Mouse (Mus musculus): ENCODE data around the gene Wwp2. TPM values are rescaled to one million over a fixed set of nuclear protein-coding genes. Genes with fewer than 3 reads are reported as not detected.

The Wwp2 gene
- 41.2 and 60.3 TPM in 2 replicates for polyA plus RNA-seq (2015; fragmentation: Nextera tagmentation; extraction: Ambion mirVana)

GRCm38 (mm10) chr8:107435962-107436831, at the start of gene Wwp2:
Wwp2 (plus strand) TSS chr8:107436365.
- peak within 1 kb of the TSS; percentile 75 for H3K4me2 ChIP-seq
- peak within 1 kb of the TSS; percentile 88 for H3K4me3 ChIP-seq
- H3K27me3 ChIP-seq = no peaks in the 10 kb centered on the region
- ATAC-seq (ENCODE audit: low read depth) = peak; percentile 92
- H3K27ac ChIP-seq (replicated peaks) = peak within 1 kb of the TSS; percentile 90
- H3K36me3 ChIP-seq = no peaks in the 10 kb centered on the region
- no peaks in the 10 kb centered on the region for H3K9me3 ChIP-seq
- under 1% methylated on average over 38 of the region's 81 CpGs for WGBS
- H3K9ac ChIP-seq = peak within 1 kb of the TSS; percentile 92
- peaks cover 20% of the 10 kb centered on the region for H3K4me1 ChIP-seq (replicated peaks)

GRCm38 (mm10) chr8:107386642-107387041, 49.5 kb upstream of the Wwp2 start:
- Histone ChIP-seq H3K36me3 (no peaks in the 10 kb centered on the region), H3K4me1 (replicated peaks) (0 out of 2 replicates have a peak, but pooled peaks cover 14% of the 10 kb centered on the region), H3K9ac (no peak overlapping the region), H3K9me3 (no peaks in the 10 kb centered on the region), H3K27ac (replicated peaks) (no peak overlapping the region), H3K27me3 (no peaks in the 10 kb centered on the region), H3K4me2 (no peak overlapping the region), H3K4me3 (no peak overlapping the region)
- no peak for ATAC-seq (ENCODE audit: low read depth)
- WGBS = 32% methylated on average over 3 of the region's 3 CpGs

DNA sequence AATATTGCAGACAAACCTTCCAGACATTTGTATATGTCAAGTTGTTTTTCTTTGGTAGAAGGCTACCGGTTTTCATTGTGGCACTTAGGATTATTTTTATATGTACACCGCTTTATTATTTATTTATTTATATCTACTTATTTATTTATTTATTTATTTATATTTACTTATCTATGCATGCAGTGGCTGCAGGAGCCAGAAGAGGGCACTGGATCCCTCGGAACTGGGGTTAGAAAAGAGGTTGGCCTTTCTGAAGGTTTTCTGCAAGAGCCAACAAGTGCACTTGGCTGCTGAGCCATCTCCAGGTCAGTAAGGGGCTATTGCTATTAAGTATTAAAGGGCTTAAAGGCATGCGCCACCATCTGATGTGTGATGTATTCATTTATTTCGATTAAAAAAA, 48.3 kb upstream of the Wwp2 start:
- no peak overlapping the region for H3K9ac ChIP-seq
- 0 out of 2 replicates have a peak, but pooled peaks cover 14% of the 10 kb centered on the region for H3K4me1 ChIP-seq (replicated peaks)
- H3K9me3 ChIP-seq = no peaks in the 10 kb centered on the region
- H3K4me2 ChIP-seq = no peak overlapping the region
- H3K27me3 ChIP-seq = no peaks in the 10 kb centered on the region
- ATAC-seq (ENCODE audit: low read depth) = no peak
- no peaks in the 10 kb centered on the region for H3K36me3 ChIP-seq
- WGBS = 71% methylated on average over 5 of the region's 5 CpGs
- no peak overlapping the region for H3K27ac ChIP-seq (replicated peaks)
- no peak overlapping the region for H3K4me3 ChIP-seq

GRCm38 (mm10) chr8:107389557-107389956, 46.6 kb upstream of the Wwp2 start:
- H3K9me3 ChIP-seq = no peaks in the 10 kb centered on the region
- H3K4me3 ChIP-seq = no peak overlapping the region
- H3K27ac ChIP-seq (replicated peaks) = no peak overlapping the region
- no peaks in the 10 kb centered on the region for H3K27me3 ChIP-seq
- ATAC-seq (ENCODE audit: low read depth) = peak; percentile 40; the same call in 1 of the 2 replicates
- 62% methylated on average over 8 of the region's 8 CpGs for WGBS
- no peak overlapping the region for H3K4me2 ChIP-seq
- no peak overlapping the region for H3K9ac ChIP-seq
- 0 out of 2 replicates have a peak, but pooled peaks cover 14% of the 10 kb centered on the region for H3K4me1 ChIP-seq (replicated peaks)
- no peaks in the 10 kb centered on the region for H3K36me3 ChIP-seq

- Histone ChIP-seq H3K9ac (no peak overlapping the region), H3K27ac (replicated peaks) (no peak overlapping the region), H3K4me1 (replicated peaks) (0 out of 2 replicates have a peak, but pooled peaks cover 14% of the 10 kb centered on the region), H3K27me3 (no peaks in the 10 kb centered on the region), H3K4me3 (no peak overlapping the region), H3K36me3 (no peaks in the 10 kb centered on the region), H3K9me3 (no peaks in the 10 kb centered on the region), H3K4me2 (no peak overlapping the region)
- ATAC-seq (ENCODE audit: low read depth) = no peak
- 93% methylated on average over 16 of the region's 16 CpGs for WGBS
Measured at GRCm38 (mm10) chr8:107390476-107391135, 45.6 kb upstream of the Wwp2 start.

- H3K27me3 ChIP-seq = no peaks in the 10 kb centered on the region
- H3K4me3 ChIP-seq = no peak overlapping the region
- no peak overlapping the region for H3K27ac ChIP-seq (replicated peaks)
- no peaks in the 10 kb centered on the region for H3K9me3 ChIP-seq
- no peaks in the 10 kb centered on the region for H3K36me3 ChIP-seq
- H3K9ac ChIP-seq = no peak overlapping the region
- H3K4me1 ChIP-seq (replicated peaks) = 0 out of 2 replicates have a peak, but pooled peaks cover 14% of the 10 kb centered on the region
- no peak overlapping the region for H3K4me2 ChIP-seq
- 60% methylated on average over 4 of the region's 4 CpGs for WGBS
- ATAC-seq (ENCODE audit: low read depth) = no peak
Measured at GRCm38 (mm10) chr8:107391136-107391516, 45.0 kb upstream of the Wwp2 start.

- ATAC-seq (ENCODE audit: low read depth) = no peak
- H3K4me2 ChIP-seq = no peak overlapping the region
- H3K4me3 ChIP-seq = no peak overlapping the region
- H3K36me3 ChIP-seq = no peaks in the 10 kb centered on the region
- H3K27ac ChIP-seq (replicated peaks) = no peak overlapping the region
- no peak overlapping the region for H3K9ac ChIP-seq
- H3K4me1 ChIP-seq (replicated peaks) = no peaks in the 10 kb centered on the region
- H3K27me3 ChIP-seq = no peaks in the 10 kb centered on the region
- no peaks in the 10 kb centered on the region for H3K9me3 ChIP-seq
Measured at GRCm38 (mm10) chr8:107395397-107395796, 40.8 kb upstream of the Wwp2 start.

DNA sequence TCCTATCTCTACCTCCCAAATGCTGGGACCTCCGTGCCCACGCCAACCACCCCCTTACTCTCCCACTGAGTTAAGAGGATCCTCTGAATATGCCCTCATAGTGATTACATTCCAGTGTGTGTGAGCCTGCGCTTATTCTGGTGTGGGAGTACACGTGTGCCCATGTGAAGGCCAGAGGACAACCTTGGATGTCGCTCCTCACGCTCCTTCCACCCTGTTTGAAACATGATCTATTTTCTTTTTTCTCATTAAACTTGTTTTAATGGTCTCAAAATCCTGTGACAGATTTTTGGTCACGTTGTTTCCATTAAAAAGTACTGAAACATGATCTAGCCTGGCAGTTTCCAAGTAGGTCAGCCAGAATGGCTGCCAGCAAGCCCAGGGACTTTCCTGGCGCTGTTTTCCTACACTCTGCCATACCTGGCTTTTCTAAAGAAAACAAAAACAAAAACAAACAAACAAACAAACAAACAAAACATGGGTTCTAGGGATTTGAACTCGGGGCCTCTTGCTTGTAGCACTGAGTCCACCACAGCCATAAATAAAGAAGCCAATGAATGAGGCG, 40.0 kb upstream of the Wwp2 start:
- no peak for ATAC-seq (ENCODE audit: low read depth)
- Histone ChIP-seq H3K36me3 (no peaks in the 10 kb centered on the region), H3K27ac (replicated peaks) (no peak overlapping the region), H3K27me3 (no peaks in the 10 kb centered on the region), H3K4me1 (replicated peaks) (no peaks in the 10 kb centered on the region), H3K4me3 (no peak overlapping the region), H3K4me2 (no peak overlapping the region), H3K9me3 (no peaks in the 10 kb centered on the region), H3K9ac (no peak overlapping the region)
- 92% methylated on average over 10 of the region's 10 CpGs for WGBS

DNA sequence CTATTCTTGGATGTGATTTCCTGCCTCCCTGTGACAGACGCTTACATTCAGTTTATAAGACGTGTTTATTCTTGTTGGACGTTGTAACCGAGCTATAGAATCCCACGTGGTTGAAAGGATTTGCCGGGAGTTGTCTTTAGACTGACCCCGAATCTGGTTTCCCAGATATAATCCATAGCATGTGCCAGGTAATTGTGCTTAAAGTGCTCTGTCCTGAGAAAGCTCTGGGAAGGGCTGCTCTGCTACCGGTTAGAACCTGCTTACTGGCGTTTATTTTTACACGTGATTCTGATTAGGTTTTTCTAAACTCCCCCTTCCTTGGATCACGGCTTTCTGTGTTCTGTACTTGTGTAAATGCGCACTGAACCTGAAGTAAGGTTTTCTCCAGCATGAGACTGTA, 38.5 kb upstream of the Wwp2 start:
- Histone ChIP-seq H3K9ac (no peak overlapping the region), H3K4me3 (no peak overlapping the region), H3K4me1 (replicated peaks) (peaks cover 4% of the 10 kb centered on the region; the same call in 1 of the 2 replicates), H3K27me3 (no peaks in the 10 kb centered on the region), H3K36me3 (no peaks in the 10 kb centered on the region), H3K4me2 (no peak overlapping the region), H3K27ac (replicated peaks) (no peak overlapping the region), H3K9me3 (no peaks in the 10 kb centered on the region)
- no peak for ATAC-seq (ENCODE audit: low read depth)
- 68% methylated on average over 12 of the region's 12 CpGs for WGBS

GRCm38 (mm10) chr8:107399495-107399894, 36.7 kb upstream of the Wwp2 start:
- 0 out of 2 replicates have a peak overlapping the region, but pooled peaks have one; percentile 1 for H3K27ac ChIP-seq (replicated peaks)
- peaks cover 14% of the 10 kb centered on the region for H3K4me1 ChIP-seq (replicated peaks)
- ATAC-seq (ENCODE audit: low read depth) = no peak
- H3K4me3 ChIP-seq = no peak overlapping the region
- H3K36me3 ChIP-seq = no peaks in the 10 kb centered on the region
- 46% methylated on average over 9 of the region's 9 CpGs for WGBS
- no peak overlapping the region for H3K9ac ChIP-seq
- H3K9me3 ChIP-seq = no peaks in the 10 kb centered on the region
- no peak overlapping the region for H3K4me2 ChIP-seq
- H3K27me3 ChIP-seq = no peaks in the 10 kb centered on the region

GRCm38 (mm10) chr8:107401866-107402265, 34.3 kb upstream of the Wwp2 start:
- WGBS = 81% methylated on average over 5 of the region's 5 CpGs
- H3K27ac ChIP-seq (replicated peaks) = no peak overlapping the region

More at GRCm38 (mm10) chr8:107401866-107402265, 34.3 kb upstream of the Wwp2 start:
- Histone ChIP-seq H3K4me2 (no peak overlapping the region), H3K4me3 (no peak overlapping the region), H3K36me3 (0 out of 2 replicates have a peak, but pooled peaks cover 3% of the 10 kb centered on the region), H3K9ac (no peak overlapping the region), H3K9me3 (no peaks in the 10 kb centered on the region), H3K27me3 (no peaks in the 10 kb centered on the region), H3K4me1 (replicated peaks) (peaks cover 14% of the 10 kb centered on the region)
- no peak for ATAC-seq (ENCODE audit: low read depth)

All from neural tube, embryonic 13.5 days (tissue).